ENCODE assay signal across 20 mouse cellular contexts in the genomic region with DNA sequence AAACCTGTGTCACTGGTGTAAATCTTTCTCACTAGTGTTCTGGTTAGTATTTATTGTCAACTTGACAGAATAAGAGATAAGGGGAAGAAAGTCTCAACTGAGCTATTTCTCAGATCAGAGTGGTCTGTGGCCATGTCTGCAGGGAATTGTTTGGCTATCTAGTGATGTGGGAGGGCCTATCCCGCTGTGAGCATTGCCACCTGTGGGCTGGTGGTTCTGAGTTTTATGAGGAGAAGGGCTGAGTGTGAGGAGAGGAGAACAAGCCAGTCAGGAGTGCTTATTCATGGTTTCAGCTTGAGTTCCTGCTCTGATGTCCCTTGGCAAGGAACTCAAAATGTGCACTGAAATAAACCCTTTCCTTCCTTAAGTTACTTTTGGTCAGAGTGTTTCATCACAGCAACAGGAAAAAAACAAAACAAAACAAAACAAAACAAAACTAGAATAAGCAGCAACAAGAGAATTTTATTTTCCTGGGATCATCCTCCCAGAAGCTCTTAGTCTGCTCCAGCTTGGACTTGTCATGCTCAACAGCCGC. TPM values are rescaled to one million over a fixed set of nuclear protein-coding genes. Genes with fewer than 3 reads are reported as not detected.
DNase-seq lines count a peak whose midpoint lies in the region; ATAC-seq and TF ChIP-seq lines count a peak whose summit lies in the region.
"Had no signal": no experiment of that assay in that cellular context is flagged by ENCODE, and none has a peak within 500 bp of the region (broad histone marks: within the 10 kb centered on the region; RNA-seq: fewer than 3 reads in every experiment).

No protein-coding gene starts in this region.

- no peak overlapping the region for H3K4me3 ChIP-seq in kidney, embryonic 15.5 days (replicated peaks)
- no peak overlapping the region for H3K4me3 ChIP-seq in C2C12 (ENCODE audit: insufficient read depth, poor library complexity, severe bottlenecking)
- H3K4me3 ChIP-seq: hindbrain, embryonic 12.5 days; intestine, embryonic 15.5 days; neural tube, embryonic 12.5 days had no signal

- H3K4me2 ChIP-seq in kidney, embryonic 15.5 days: no peak overlapping the region
- H3K4me2 ChIP-seq: hindbrain, embryonic 12.5 days; intestine, embryonic 15.5 days; neural tube, embryonic 12.5 days had no signal

- TF ChIP-seq CTCF in C2C12 (IDR thresholded peaks at IDR 0.05; ENCODE audit: control insufficient read depth, insufficient read depth, insufficient read length): no peak

- ATAC-seq in kidney, embryonic 15.5 days (replicated peaks; ENCODE audit: low FRiP score): peak; percentile 92
- ATAC-seq in megakaryocyte-erythroid progenitor cell, adult 5-6 weeks (replicated peaks; ENCODE audit: low FRiP score, low TSS enrichment, poor library complexity, severe bottlenecking): no peak
- ATAC-seq: intestine, embryonic 15.5 days had no signal

- H3K79me2 ChIP-seq in C2C12 (ENCODE audit: control insufficient read depth, insufficient read depth): no peaks in the 10 kb centered on the region

- H3K79me3 ChIP-seq in C2C12 (ENCODE audit: low read depth): no peaks in the 10 kb centered on the region

- no peak overlapping the region for H3ac ChIP-seq in C2C12 (ENCODE audit: control insufficient read depth, insufficient read length, low read depth)

- no peaks in the 10 kb centered on the region for H3K36me3 ChIP-seq in kidney, embryonic 15.5 days
- no peaks in the 10 kb centered on the region for H3K36me3 ChIP-seq in C2C12 (ENCODE audit: control insufficient read depth, insufficient read depth)
- H3K36me3 ChIP-seq: hindbrain, embryonic 12.5 days; intestine, embryonic 15.5 days; neural tube, embryonic 12.5 days had no signal

- peaks cover 5% of the 10 kb centered on the region for H3K4me1 ChIP-seq in kidney, embryonic 15.5 days
- H3K4me1 ChIP-seq: hindbrain, embryonic 12.5 days; neural tube, embryonic 12.5 days had no signal

- intact Hi-C loops in heart, postnatal 36 days (cut with DNase I): no loop called here

- no peaks in the 10 kb centered on the region for H3K9me3 ChIP-seq in kidney, embryonic 15.5 days (replicated peaks)
- H3K9me3 ChIP-seq: hindbrain, embryonic 12.5 days; intestine, embryonic 15.5 days; neural tube, embryonic 12.5 days had no signal

- H3K9ac ChIP-seq in kidney, embryonic 15.5 days: no peak overlapping the region
- H3K9ac ChIP-seq: hindbrain, embryonic 12.5 days; intestine, embryonic 15.5 days; liver, embryonic 14.5 days; neural tube, embryonic 12.5 days had no signal

- peak overlapping the region; percentile 10; the same call in 1 of the 2 replicates for H3K27ac ChIP-seq in kidney, embryonic 15.5 days
- H3K27ac ChIP-seq: hindbrain, embryonic 12.5 days; intestine, embryonic 15.5 days; liver, embryonic 14.5 days; neural tube, embryonic 12.5 days had no signal

- 16% methylated on average over 2 of the region's 2 CpGs for WGBS in kidney, embryonic 15.5 days

- DNase-seq in heart, adult 11 months: peak; percentile 92
- DNase-seq in heart, postnatal 36 days: no peak
- no peak for DNase-seq in kidney, adult 11 months
- peak; percentile 43 for DNase-seq in lung, postnatal 25 days (ENCODE audit: low spot score)
- no peak for DNase-seq in urinary bladder, postnatal 10 days (ENCODE audit: low spot score)
- DNase-seq: adrenal gland, adult 2 months; cerebellum, adult 9-11 months; gastrocnemius, postnatal 10 days; midbrain, embryonic 14.5 days; thymus, adult 2 months had no signal

- H3K27me3 ChIP-seq in kidney, embryonic 15.5 days: no peaks in the 10 kb centered on the region
- no peaks in the 10 kb centered on the region for H3K27me3 ChIP-seq in C2C12 (ENCODE audit: control insufficient read depth, insufficient read depth, insufficient read length)
- H3K27me3 ChIP-seq: hindbrain, embryonic 12.5 days; intestine, embryonic 15.5 days; neural tube, embryonic 12.5 days had no signal

TF ChIP-seq in C2C12, 6 proteins besides CTCF, POLR2A, EP300 and RAD21:
- TF ChIP-seq FOSL1 (IDR thresholded peaks at IDR 0.05; ENCODE audit: insufficient read depth, low read length, poor library complexity, severe bottlenecking) (no peak), MYOG (IDR thresholded peaks at IDR 0.05; ENCODE audit: control insufficient read depth, extremely low read depth, insufficient read length) (no peak), MAX (IDR thresholded peaks at IDR 0.05) (no peak), CEBPB (IDR thresholded peaks at IDR 0.05; ENCODE audit: low read depth) (no peak), MYOD1 (IDR thresholded peaks at IDR 0.05; ENCODE audit: control insufficient read depth, insufficient read length, low read depth) (peak; percentile 3), USF1 (IDR thresholded peaks at IDR 0.05; ENCODE audit: low read depth) (no peak)

RNA-seq across cellular contexts. Expression of gene Tas2r143, which starts 8.2 kb away (rescaled TPM):
- total RNA-seq in heart, postnatal 36 days (2021): not detected
- polyA plus RNA-seq in kidney, embryonic 15.5 days (2015; fragmentation: Nextera tagmentation; extraction: Ambion mirVana): not detected in 2 replicates
- not detected for polyA plus RNA-seq in C2C12 (2012; fragmentation: generic; extraction: Trizol)
- 1.3 TPM in 1 of 2 replicates, not detected in the other for total RNA-seq in megakaryocyte-erythroid progenitor cell, adult 5-6 weeks (2014; fragmentation: Nextera tagmentation)
- not detected in 2 replicates for total RNA-seq in megakaryocyte-erythroid progenitor cell, adult 5-6 weeks (2017)
- total RNA-seq: gastrocnemius, postnatal 10 days; layer of hippocampus, postnatal 25 days had no signal
- polyA plus RNA-seq: embryonic facial prominence, embryonic 11.5 days; hindbrain, embryonic 12.5 days; intestine, embryonic 15.5 days; liver, embryonic 14.5 days; midbrain, embryonic 14.5 days; neural tube, embryonic 12.5 days had no signal

RNA-seq across cellular contexts. Expression of gene Tas2r135, which starts 13.4 kb away (rescaled TPM):
- total RNA-seq in heart, postnatal 36 days (2021): under 1 TPM in 1 of 2 experiments, not detected in 1; 0.24 TPM
- not detected in 2 replicates for polyA plus RNA-seq in kidney, embryonic 15.5 days (2015; fragmentation: Nextera tagmentation; extraction: Ambion mirVana)
- not detected for polyA plus RNA-seq in C2C12 (2012; fragmentation: generic; extraction: Trizol)
- total RNA-seq in megakaryocyte-erythroid progenitor cell, adult 5-6 weeks (2014; fragmentation: Nextera tagmentation): not detected in 2 replicates
- total RNA-seq in megakaryocyte-erythroid progenitor cell, adult 5-6 weeks (2017): not detected in 2 replicates
- total RNA-seq: gastrocnemius, postnatal 10 days; layer of hippocampus, postnatal 25 days; left cerebral cortex, postnatal 36 days had no signal
- polyA plus RNA-seq: adrenal gland, adult 2 months; embryonic facial prominence, embryonic 11.5 days; hindbrain, embryonic 12.5 days; intestine, embryonic 15.5 days; liver, embryonic 14.5 days; midbrain, embryonic 14.5 days; neural tube, embryonic 12.5 days; thymus, adult 2 months had no signal

RNA-seq across cellular contexts. Expression of gene Epha1, which starts 18.8 kb away (rescaled TPM):
- total RNA-seq in heart, postnatal 36 days (2021): under 1 TPM; 0.16 to 0.33 TPM
- 7.5 and 8.5 TPM in 2 replicates for polyA plus RNA-seq in kidney, embryonic 15.5 days (2015; fragmentation: Nextera tagmentation; extraction: Ambion mirVana)
- 8.4 TPM for polyA plus RNA-seq in C2C12 (2012; fragmentation: generic; extraction: Trizol)
- total RNA-seq in megakaryocyte-erythroid progenitor cell, adult 5-6 weeks (2014; fragmentation: Nextera tagmentation): not detected in 2 replicates
- total RNA-seq in megakaryocyte-erythroid progenitor cell, adult 5-6 weeks (2017): not detected in 2 replicates

RNA-seq across cellular contexts. Expression of gene Zyx, which starts 42.4 kb away (rescaled TPM):
- total RNA-seq in heart, postnatal 36 days (2021): 10 to 100 TPM; 57.9 to 62.6 TPM
- polyA plus RNA-seq in kidney, embryonic 15.5 days (2015; fragmentation: Nextera tagmentation; extraction: Ambion mirVana): 102 and 127 TPM in 2 replicates
- polyA plus RNA-seq in C2C12 (2012; fragmentation: generic; extraction: Trizol): 694 TPM
- 43.6 and 51.9 TPM in 2 replicates for total RNA-seq in megakaryocyte-erythroid progenitor cell, adult 5-6 weeks (2014; fragmentation: Nextera tagmentation)
- 8.7 and 15.9 TPM in 2 replicates for total RNA-seq in megakaryocyte-erythroid progenitor cell, adult 5-6 weeks (2017)

RNA-seq across cellular contexts. Expression of gene Tas2r126, which starts 42.5 kb away (rescaled TPM):
- total RNA-seq in heart, postnatal 36 days (2021): under 1 TPM in 1 of 2 experiments, not detected in 1; 0.30 TPM
- not detected in 2 replicates for polyA plus RNA-seq in kidney, embryonic 15.5 days (2015; fragmentation: Nextera tagmentation; extraction: Ambion mirVana)
- not detected for polyA plus RNA-seq in C2C12 (2012; fragmentation: generic; extraction: Trizol)
- total RNA-seq in megakaryocyte-erythroid progenitor cell, adult 5-6 weeks (2014; fragmentation: Nextera tagmentation): not detected in 2 replicates
- not detected in 2 replicates for total RNA-seq in megakaryocyte-erythroid progenitor cell, adult 5-6 weeks (2017)
- total RNA-seq: gastrocnemius, postnatal 10 days; layer of hippocampus, postnatal 25 days; left cerebral cortex, postnatal 36 days had no signal
- polyA plus RNA-seq: adrenal gland, adult 2 months; embryonic facial prominence, embryonic 11.5 days; hindbrain, embryonic 12.5 days; intestine, embryonic 15.5 days; liver, embryonic 14.5 days; midbrain, embryonic 14.5 days; neural tube, embryonic 12.5 days; thymus, adult 2 months had no signal

Comparison
In these comparisons a context has a peak if more than half of its experiments do, and no peak if none do; other contexts are left out.
1. DNase-seq: peak in heart, adult 11 months (single experiment) and lung, postnatal 25 days (single experiment); none in heart, postnatal 36 days (0 of 2), kidney, adult 11 months (single experiment) and urinary bladder, postnatal 10 days (single experiment).